Mouse (Mus musculus): ENCODE data around the gene Olfr729.

Gene Olfr729

DNA sequence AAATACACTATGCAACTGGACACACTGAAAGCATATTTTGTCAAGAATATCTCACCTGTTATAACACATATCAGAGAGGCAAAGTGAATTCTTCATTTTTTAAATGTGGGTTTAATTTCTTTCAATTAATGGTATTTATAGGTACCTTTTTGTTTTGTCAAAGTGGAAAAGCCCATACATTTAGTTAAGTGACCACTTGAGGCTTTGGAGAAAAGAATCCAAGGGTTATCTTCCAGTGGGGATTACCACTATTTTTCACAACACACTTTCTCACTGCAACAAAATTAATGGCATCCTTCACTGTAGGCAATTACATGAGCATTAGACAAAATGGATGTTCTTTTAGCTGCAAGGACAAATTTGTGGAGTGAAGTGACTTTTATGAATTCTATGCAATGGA lies at the start of gene Olfr729:
Gene Olfr729 (minus strand): TSS at position 101 of the 400 bp plus-strand sequence.
- DNase-seq = no peak

- DNase-seq = no peak
These were observed 35.4 kb upstream of the Olfr729 start, which contains the start of gene Olfr730 for GRCm38 (mm10) chr14:50188098-50188497. Gene Olfr730, minus strand, starts transcription at chr14:50188198.

GRCm38 (mm10) chr14:50142580-50142979 lies 10.1 kb downstream of the Olfr729 start, which contains the start of gene Olfr728:
Gene Olfr728, minus strand, starts transcription at chr14:50142680.
- DNase-seq = no peak

DNA sequence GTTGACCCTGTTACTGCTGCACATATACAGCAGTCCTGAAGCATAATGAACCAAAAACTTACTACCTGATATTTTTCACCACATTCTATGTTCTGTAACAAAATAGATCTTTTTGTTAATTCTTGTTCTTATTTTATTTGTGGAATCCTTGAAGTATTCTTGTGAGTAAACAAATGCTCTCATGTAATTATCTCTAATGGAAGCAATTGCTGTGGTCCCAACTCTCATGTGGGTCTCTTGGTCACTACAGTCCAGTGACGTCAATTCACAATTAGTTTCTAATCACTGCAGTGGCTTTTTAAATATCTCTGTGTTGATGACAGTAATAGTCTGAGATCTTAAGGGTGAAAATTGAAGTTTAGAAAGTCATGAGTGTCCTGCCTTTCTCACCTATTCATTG lies 29.8 kb downstream of the Olfr729 start, which contains the start of gene Olfr727:
Gene Olfr727 (plus strand): TSS at position 301 of the 400 bp plus-strand sequence.
- no peak for DNase-seq
